Mouse (Mus musculus) small intestine, adult 2 months (tissue): ENCODE data around the gene Rgl2.

Experiments
- CTCF ChIP-seq: fragments of 200-500 bp; IDR thresholded peaks from 2 replicates; pipeline ENCODE4 v1.5.1; 2012; ENCODE audit warnings: low read depth, mild to moderate bottlenecking, control low read depth, inconsistent platforms, low read length, moderate library complexity, mixed read lengths; ENCODE audit not compliant: insufficient replicate concordance, insufficient read length; ENCODE audit errors: extremely low read depth
- POLR2A ChIP-seq: fragments of 200-500 bp; IDR thresholded peaks from 2 replicates; pipeline ENCODE4 v1.6.1; 2012; ENCODE audit warnings: low read depth, mild to moderate bottlenecking, control low read depth, inconsistent platforms, low read length, moderate library complexity

DNA sequence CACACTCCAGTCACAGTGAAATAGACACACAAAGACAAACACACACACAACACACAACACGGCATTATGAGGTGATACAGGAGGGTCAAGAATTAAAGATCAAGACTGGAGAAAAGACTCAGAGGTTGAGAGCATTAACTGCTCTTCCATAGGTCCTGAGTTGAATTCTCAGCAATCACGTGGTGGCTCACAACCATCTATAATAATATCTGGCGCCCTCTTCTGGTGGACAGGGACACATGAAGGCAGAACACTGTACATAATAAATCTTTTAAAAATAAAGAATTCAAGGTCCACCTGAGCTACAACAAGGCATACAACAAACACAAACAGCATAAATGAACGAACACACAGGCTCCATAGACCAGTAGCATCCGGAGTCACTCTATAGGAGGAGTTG lies 39.6 kb downstream of the Rgl2 start:
- TF ChIP-seq CTCF (no peak), POLR2A (no peak)
